Mouse (Mus musculus) heart, embryonic 14.5 days (tissue): ENCODE measurements around the gene Gm5796. TPM values are rescaled to one million over a fixed set of nuclear protein-coding genes. Genes with fewer than 3 reads are reported as not detected.
"Not testable (repeated sequence)": the region's sequence is repeated elsewhere in the genome, so short reads cannot be mapped to it uniquely, and the experiment has no call there.

Experiments used
- ATAC-seq: fragments of 200-750 bp; cut with Nextera tagmentation; 2 replicates; pipeline ENCODE4 v1.8.0; 2017; ENCODE audit warnings: low read depth, moderate TSS enrichment; ENCODE audit not compliant: insufficient number of reproducible peaks, insufficient read depth, low FRiP score
- H3K27ac ChIP-seq, 2 experiments: fragments of 200-500 bp in 1 of 2; fragments of 300-500 bp in 1 of 2; sonication (generic) in 1 of 2; replicated peaks in 1 of 2; 2 replicates each; pipeline ENCODE4 v1.5.1; 2012 to 2014; ENCODE audit warnings: low read depth in 2 of 2, low read length in 2 of 2, control low read depth in 1 of 2, mild to moderate bottlenecking in 1 of 2, mixed read lengths in 1 of 2; ENCODE audit not compliant: control insufficient read depth in 1 of 2, insufficient read depth in 1 of 2
- H3K27me3 ChIP-seq: fragments of 300-500 bp; sonication (generic); 2 replicates; pipeline ENCODE4 v1.6.1; 2014; ENCODE audit warnings: mild to moderate bottlenecking, low read length, control low read depth; ENCODE audit not compliant: control insufficient read depth, insufficient read depth
- H3K36me3 ChIP-seq: fragments of 300-500 bp; sonication (generic); 2 replicates; pipeline ENCODE4 v1.6.1; 2014; ENCODE audit warnings: mild to moderate bottlenecking, control low read depth, low read length, mixed read lengths; ENCODE audit not compliant: control insufficient read depth, insufficient read depth
- H3K4me1 ChIP-seq, 2 experiments: fragments of 200-500 bp in 1 of 2; fragments of 300-500 bp in 1 of 2; sonication (generic) in 1 of 2; 2 replicates each; pipeline ENCODE4 v1.6.1; 2012 to 2014; ENCODE audit warnings: low read length in 2 of 2, control low read depth in 1 of 2, mixed read lengths in 1 of 2; ENCODE audit not compliant: control insufficient read depth in 2 of 2, insufficient read depth in 2 of 2
- H3K4me2 ChIP-seq: fragments of 300-500 bp; sonication (generic); 2 replicates; pipeline ENCODE4 v1.6.1; 2014; ENCODE audit warnings: mild to moderate bottlenecking, low read length
- H3K4me3 ChIP-seq, 2 experiments: fragments of 200-500 bp in 1 of 2; fragments of 300-500 bp in 1 of 2; sonication (generic) in 1 of 2; 2 replicates each; pipeline ENCODE4 v1.5.1; 2012 to 2014; ENCODE audit warnings: low read length in 2 of 2, mild to moderate bottlenecking in 2 of 2, control low read depth in 1 of 2, low read depth in 1 of 2, moderate library complexity in 1 of 2; ENCODE audit not compliant: control insufficient read depth in 1 of 2, insufficient read depth in 1 of 2
- H3K9ac ChIP-seq: fragments of 300-500 bp; sonication (generic); 2 replicates; pipeline ENCODE4 v1.6.1; 2014; ENCODE audit warnings: mild to moderate bottlenecking, low read length
- H3K9me3 ChIP-seq: fragments of 300-500 bp; sonication (generic); 2 replicates; pipeline ENCODE4 v1.6.1; 2016; ENCODE audit warnings: low read length, control low read depth; ENCODE audit not compliant: control insufficient read depth
- WGBS: fragments of 180-500 bp; shearing (Covaris S2); extraction: QIAGEN DNeasy Blood & Tissue Kit; methylation state at CpG from one replicate; pipeline ENCODE4 v1.1.7; 2014; 5-methylcytosine and 5-hydroxymethylcytosine counted together
- polyA plus RNA-seq: library from polyadenylated mRNA; unstranded; fragments of >200 nt; fragmentation: Nextera tagmentation; extraction: Ambion mirVana; gene quantifications from 2 replicates; pipeline ENCODE4 v1.2.1, GENCODE M21; 2014

The Gm5796 gene
- 0.54 and 1.6 TPM in 2 replicates for polyA plus RNA-seq

DNA sequence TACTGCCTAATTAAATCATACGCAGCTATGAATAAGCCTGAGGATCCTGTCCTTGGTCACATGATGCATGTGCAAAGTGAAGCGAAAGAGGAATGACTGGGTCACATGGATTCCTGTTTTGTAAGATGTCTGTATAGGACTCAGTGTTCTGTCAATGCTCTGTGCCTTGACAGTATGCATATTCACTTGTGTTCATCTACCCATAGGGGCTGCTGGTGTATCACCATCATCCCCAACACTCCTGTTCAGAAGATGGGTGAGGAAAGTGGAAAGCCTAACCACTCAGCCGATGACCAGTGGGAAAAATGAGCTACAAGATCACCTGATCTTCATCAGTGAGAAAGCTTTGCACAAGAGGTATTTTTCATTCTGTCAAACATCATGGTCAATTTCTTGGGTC is at the start of gene Gm5796:
Gene Gm5796, plus strand, starts transcription at position 301 of the 400 bp plus-strand sequence.
- not testable (repeated sequence) for H3K9me3 ChIP-seq, H3K4me3 ChIP-seq, H3K4me2 ChIP-seq, H3K36me3 ChIP-seq, H3K27me3 ChIP-seq, ATAC-seq, H3K4me1 ChIP-seq, H3K27ac ChIP-seq, H3K9ac ChIP-seq
- WGBS: no CpG with 5 or more reads among the region's 3 CpGs

DNA sequence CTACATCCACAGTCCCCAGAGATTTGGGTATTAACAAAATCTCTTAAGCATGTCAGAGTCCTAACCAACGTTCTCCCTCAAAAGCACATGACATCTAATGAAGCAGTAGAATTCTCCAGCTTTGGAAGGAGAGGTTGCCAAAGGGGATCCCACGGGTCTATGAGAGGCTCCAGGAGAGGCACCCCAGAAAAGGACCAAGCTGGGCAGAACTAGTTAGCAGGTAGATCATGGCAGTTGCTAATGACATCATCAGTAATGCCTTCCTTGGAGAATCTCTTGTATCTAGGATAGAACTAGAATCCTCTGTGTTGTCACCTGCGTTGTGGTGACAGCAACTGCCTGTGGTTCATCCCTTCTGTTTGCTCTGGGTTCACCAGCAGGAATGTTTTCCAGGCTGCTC is 25.6 kb upstream of the Gm5796 start, which contains the start of gene Gm3099:
Gene Gm3099, plus strand, starts transcription at position 301 of the 400 bp plus-strand sequence.
- WGBS: 60% methylated on average over 1 of the region's 3 CpGs
- H3K27ac ChIP-seq, H3K36me3 ChIP-seq, H3K27me3 ChIP-seq, H3K4me3 ChIP-seq, H3K4me1 ChIP-seq, H3K9ac ChIP-seq, ATAC-seq, H3K4me2 ChIP-seq, H3K9me3 ChIP-seq: not testable (repeated sequence)

DNA sequence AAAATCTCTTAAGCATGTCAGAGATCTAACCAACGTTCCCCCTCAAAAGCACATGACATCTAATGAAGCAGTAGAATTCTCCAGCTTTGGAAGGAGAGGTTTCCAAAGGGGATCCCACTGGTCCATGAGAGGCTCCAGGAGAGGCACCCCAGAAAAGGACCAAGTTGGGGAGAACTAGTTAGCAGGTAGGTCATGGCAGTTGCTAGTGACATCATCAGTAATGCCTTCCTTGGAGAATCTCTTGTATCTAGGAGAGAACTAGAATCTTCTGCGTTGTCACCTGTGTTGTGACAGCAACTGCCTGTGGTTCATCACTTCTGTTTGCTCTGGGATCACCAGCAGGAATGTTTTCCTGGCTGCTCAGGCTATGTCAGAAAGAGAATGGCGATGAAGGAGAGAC is 60.1 kb downstream of the Gm5796 start, which contains the start of gene Gm3115:
Gene Gm3115, plus strand, starts transcription at position 301 of the 400 bp plus-strand sequence.
- not testable (repeated sequence) for H3K27me3 ChIP-seq, H3K4me2 ChIP-seq, H3K9ac ChIP-seq, H3K36me3 ChIP-seq, H3K9me3 ChIP-seq, H3K4me3 ChIP-seq, H3K4me1 ChIP-seq, ATAC-seq, H3K27ac ChIP-seq
- WGBS: 60% methylated on average over 3 of the region's 3 CpGs

Other genes starting within 250 kb of the Gm5796 start
- 3.2 and 4.6 TPM in 2 replicates for gene Gm3002, start 213.9 kb upstream of the Gm5796 start, polyA plus RNA-seq
- not detected in 2 replicates for gene Gm3033, start 177.7 kb upstream of the Gm5796 start, polyA plus RNA-seq
- 0.22 and 0.65 TPM in 2 replicates for gene Gm2916, start 139.8 kb upstream of the Gm5796 start, polyA plus RNA-seq
- not detected in 2 replicates for gene Gm3029, start 92.2 kb upstream of the Gm5796 start, polyA plus RNA-seq
- 0.27 and 0.96 TPM in 2 replicates for gene Gm3095, start 60.4 kb upstream of the Gm5796 start, polyA plus RNA-seq
- not detected in 2 replicates for gene Gm3099, start 25.5 kb upstream of the Gm5796 start, polyA plus RNA-seq
- gene Gm3115, start 60.2 kb downstream of the Gm5796 start, polyA plus RNA-seq: not detected in 2 replicates
- gene Gm8108, start 86.6 kb downstream of the Gm5796 start, polyA plus RNA-seq: 3.4 TPM in 1 of 2 replicates, not detected in the other
- not detected in 2 replicates for gene Gm3127, start 141.1 kb downstream of the Gm5796 start, polyA plus RNA-seq
- 0.26 and 0.27 TPM in 2 replicates for gene Gm2974, start 158.6 kb downstream of the Gm5796 start, polyA plus RNA-seq
- not detected in 2 replicates for gene Gm3138, start 225.7 kb downstream of the Gm5796 start, polyA plus RNA-seq